Mouse (Mus musculus) kidney, postnatal 4 days (tissue): ENCODE measurements around the gene Ttc30a1.
"Not testable (repeated sequence)": the region's sequence is repeated elsewhere in the genome, so short reads cannot be mapped to it uniquely, and the experiment has no call there.

Source experiments
- DNase-seq, 2 experiments: peaks; one replicate each; pipeline ENCODE4 v3.0.0; 2021; ENCODE audit warnings: mixed read lengths in 2 of 2

Gene Ttc30a1

GRCm38 (mm10) chr2:75982626-75983025 lies 859 bp upstream of the Ttc30a1 start:
- no peak for DNase-seq

- DNase-seq = not testable (repeated sequence)
Observed at GRCm38 (mm10) chr2:75980933-75981439, 781 bp downstream of the Ttc30a1 start.

GRCm38 (mm10) chr2:75977752-75978368 lies 3.9 kb downstream of the Ttc30a1 start, which contains the start of gene Ttc30a2:
Gene Ttc30a2 (minus strand): TSS chr2:75978170.
- peak; percentile 32 to 66 for DNase-seq

GRCm38 (mm10) chr2:75976070-75976469 lies 5.7 kb downstream of the Ttc30a1 start:
- DNase-seq = not testable (repeated sequence)

GRCm38 (mm10) chr2:75974131-75974530 lies 7.6 kb downstream of the Ttc30a1 start:
- no peak for DNase-seq

GRCm38 (mm10) chr2:75964972-75965371 lies 16.8 kb downstream of the Ttc30a1 start:
- DNase-seq = peak; percentile 50 to 70

- DNase-seq = peak; percentile 78 to 86
Observed at GRCm38 (mm10) chr2:75964512-75964911, 17.3 kb downstream of the Ttc30a1 start.

- DNase-seq = no peak
Observed at GRCm38 (mm10) chr2:75964051-75964450, 17.7 kb downstream of the Ttc30a1 start.

- no peak for DNase-seq
Observed at GRCm38 (mm10) chr2:75963211-75963840, 18.4 kb downstream of the Ttc30a1 start.

GRCm38 (mm10) chr2:75960366-75961330 lies 21.1 kb downstream of the Ttc30a1 start:
- peak; percentile 40 to 60 for DNase-seq

GRCm38 (mm10) chr2:75959850-75960365 lies 21.9 kb downstream of the Ttc30a1 start:
- DNase-seq = peak; percentile 16 to 34

- peak; percentile 21 to 25 for DNase-seq
Observed at GRCm38 (mm10) chr2:75959183-75959849, 22.5 kb downstream of the Ttc30a1 start.

- DNase-seq = no peak
Observed at GRCm38 (mm10) chr2:75955709-75956108, 26.1 kb downstream of the Ttc30a1 start.

GRCm38 (mm10) chr2:75953320-75953719 lies 28.4 kb downstream of the Ttc30a1 start:
- DNase-seq = no peak

GRCm38 (mm10) chr2:75950685-75951084 lies 31.1 kb downstream of the Ttc30a1 start:
- no peak for DNase-seq

- peak; percentile 81 to 86 for DNase-seq
Observed at GRCm38 (mm10) chr2:75938117-75939063, 43.4 kb downstream of the Ttc30a1 start, which contains the start of gene Ttc30b. Gene Ttc30b (minus strand): TSS chr2:75938585.

GRCm38 (mm10) chr2:75937520-75938116 lies 44.1 kb downstream of the Ttc30a1 start:
- not testable (repeated sequence) for DNase-seq

- DNase-seq = not testable (repeated sequence)
Observed at GRCm38 (mm10) chr2:75936685-75937084, 45.1 kb downstream of the Ttc30a1 start.

- no peak for DNase-seq
Observed at GRCm38 (mm10) chr2:75933541-75933940, 48.2 kb downstream of the Ttc30a1 start.

GRCm38 (mm10) chr2:75930941-75931340 lies 50.8 kb downstream of the Ttc30a1 start:
- no peak for DNase-seq
